Mouse (Mus musculus) heart, postnatal 4 days (tissue): Measurements from ENCODE around the gene Dcaf10. TPM values are rescaled to one million over a fixed set of nuclear protein-coding genes. Genes with fewer than 3 reads are reported as not detected.
A peak's percentile ranks its signal among the peaks of the same experiment; 100 is the strongest.

Experiments used
- DNase-seq: peaks from one replicate; pipeline ENCODE4 v3.0.0; 2021
- microRNA-seq, 2 experiments: library from miRNA; unstranded; fragments of <30 nt; microRNA quantifications; one replicate each; pipeline ENCODE4 v1.2.0; 2021 to 2022
- total RNA-seq, 2 experiments: library from RNA; stranded (reverse); gene quantifications; 2 replicates each; pipeline ENCODE4 v1.2.3; 2021

Gene Dcaf10
- total RNA-seq, 2 experiments from 2014 or later: 21.9 to 24.3 TPM

DNA sequence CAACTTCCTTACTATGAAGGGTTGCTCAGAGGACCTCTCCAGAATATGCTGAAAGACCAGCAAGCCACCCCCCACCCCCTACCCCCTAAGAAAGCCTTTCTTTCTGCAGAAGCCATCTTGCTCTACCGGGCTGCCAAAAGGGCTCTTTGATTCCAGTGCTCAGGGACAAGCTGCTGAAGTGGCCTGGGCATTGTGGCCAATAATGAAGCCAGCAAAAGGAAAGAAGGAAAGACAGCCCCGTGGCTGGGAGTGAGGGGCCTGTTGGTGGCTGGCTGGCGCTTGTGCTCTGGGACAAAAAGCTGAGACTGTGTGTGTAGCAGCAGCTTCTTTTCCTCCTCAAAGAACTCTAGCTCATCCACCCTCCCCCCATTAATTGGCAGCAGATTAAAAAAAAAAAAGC lies 78.8 kb downstream of the Dcaf10 start:
- no peak for DNase-seq

GRCm38 (mm10) chr4:45421519-45422260 lies 79.8 kb downstream of the Dcaf10 start:
- no peak for DNase-seq

- DNase-seq: peak; percentile 31
Observed at GRCm38 (mm10) chr4:45422640-45423039, 80.7 kb downstream of the Dcaf10 start.

- no peak for DNase-seq
Observed at GRCm38 (mm10) chr4:45423406-45423805, 81.5 kb downstream of the Dcaf10 start.

- peak; percentile 38 for DNase-seq
Observed at GRCm38 (mm10) chr4:45426724-45427457, 85.0 kb downstream of the Dcaf10 start.

Small RNA genes lying within 50 kb of the gene (microRNA-seq; reads per million reads assigned to microRNA genes)
- 0 reads per million in 2 experiments for gene Gm25692

Other genes with a start within 250 kb of the Dcaf10 start
- 100 to 1,000 TPM; 119 to 141 TPM for gene Tomm5, start 234.0 kb upstream of the Dcaf10 start, total RNA-seq
- 1 to 10 TPM; 2.7 to 3.2 TPM for gene Frmpd1, start 157.2 kb upstream of the Dcaf10 start, total RNA-seq
- gene Trmt10b, start 45.0 kb upstream of the Dcaf10 start, total RNA-seq: 1 to 10 TPM; 3.7 to 4.2 TPM
- gene Exosc3, start 631 bp downstream of the Dcaf10 start, total RNA-seq: 10 to 100 TPM; 11.0 to 17.7 TPM
- gene Slc25a51, start 66.7 kb downstream of the Dcaf10 start, total RNA-seq: 100 to 1,000 TPM; 120 to 124 TPM
- 10 to 100 TPM; 69.3 to 70.9 TPM for gene Shb, start 190.4 kb downstream of the Dcaf10 start, total RNA-seq